In genomic region chr7:140164664-140165063, GRCm38 (mm10) we compare ENCODE assay signal across 18 mouse cellular contexts. TPM values are rescaled to one million over a fixed set of nuclear protein-coding genes. Genes with fewer than 3 reads are reported as not detected.
A peak's percentile ranks its signal among the peaks of the same experiment; 100 is the strongest.
DNase-seq lines count a peak whose midpoint lies in the region.
"Had no signal": no experiment of that assay in that cellular context is flagged by ENCODE, and none has a peak within 500 bp of the region (broad histone marks: within the 10 kb centered on the region; RNA-seq: fewer than 3 reads in every experiment).

TSS of gene Olfr522 (minus strand) at chr7:140164764.

- peak; percentile 53 for DNase-seq in heart, adult 11 months
- no peak for DNase-seq in heart, postnatal 10 days
- DNase-seq: adrenal gland, adult 2 months; adrenal gland, adult 8-10 months; adrenal gland, postnatal 10 days; adrenal gland, postnatal 14 days; adrenal gland, postnatal 25 days; adrenal gland, postnatal 36 days; B cell, adult 2 months; cerebellum, adult 11 months; cerebellum, adult 11-12 months; cerebellum, adult 18-20 months; cerebellum, adult 2 months had no signal

- intact Hi-C loops in heart, postnatal 10 days (cut with DNase I), result no loop called here

RNA-seq across cellular contexts. Expression of gene Olfr522, which starts in this region (rescaled TPM):
- not detected for total RNA-seq in heart, postnatal 10 days (2021)
- total RNA-seq: adrenal gland, adult 18-20 months; adrenal gland, adult 2 months; adrenal gland, adult 8-10 months; adrenal gland, postnatal 10 days; adrenal gland, postnatal 14 days; adrenal gland, postnatal 25 days; adrenal gland, postnatal 36 days; adrenal gland, postnatal 4 days; CH12.LX; ES-E14; MEL had no signal
